17 mouse cellular contexts compared by ENCODE assay signal in the genomic region with DNA sequence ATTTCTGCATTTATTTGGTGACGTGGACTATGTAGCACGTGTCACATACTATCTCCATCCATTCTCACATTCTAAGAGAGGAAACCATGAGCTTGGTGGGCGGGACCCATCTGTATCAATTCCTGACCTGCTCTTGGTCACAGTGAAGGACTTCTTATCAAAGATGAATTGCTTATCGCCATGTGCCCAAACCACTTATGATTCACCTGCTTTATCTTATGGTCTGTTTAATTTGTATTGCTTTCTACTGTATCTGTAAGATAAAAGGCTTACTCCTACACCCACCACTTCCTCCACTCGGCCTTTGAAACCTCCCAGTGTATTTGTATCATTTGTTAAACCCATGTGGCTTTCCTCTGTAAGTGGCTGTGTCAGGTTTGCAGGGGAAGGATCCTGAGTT. TPM values are rescaled to one million over a fixed set of nuclear protein-coding genes. Genes with fewer than 3 reads are reported as not detected.
"Had no signal": no experiment of that assay in that cellular context is flagged by ENCODE, and none has a peak within 500 bp of the region (broad histone marks: within the 10 kb centered on the region; RNA-seq: fewer than 3 reads in every experiment).

No protein-coding gene starts in this region.

- H3K9ac ChIP-seq: kidney, embryonic 15.5 days; limb, embryonic 13.5 days; liver, embryonic 14.5 days; midbrain, embryonic 12.5 days; neural tube, embryonic 15.5 days had no signal

- DNase-seq: kidney, adult 2 months; kidney, postnatal 14 days; left cerebral cortex, postnatal 4 days; lung, adult 18-20 months; right cerebral cortex, postnatal 4 days; spleen, adult 18-20 months had no signal

- H3K4me3 ChIP-seq: kidney, embryonic 15.5 days; limb, embryonic 13.5 days; midbrain, embryonic 12.5 days; neural tube, embryonic 15.5 days had no signal

- ATAC-seq: midbrain, embryonic 16.5 days had no signal

- H3K4me1 ChIP-seq: midbrain, embryonic 12.5 days; neural tube, embryonic 15.5 days had no signal

- H3K4me2 ChIP-seq: kidney, embryonic 15.5 days; limb, embryonic 13.5 days; midbrain, embryonic 12.5 days; neural tube, embryonic 15.5 days had no signal

- H3K9me3 ChIP-seq: kidney, embryonic 15.5 days; limb, embryonic 13.5 days; midbrain, embryonic 12.5 days; neural tube, embryonic 15.5 days had no signal

- H3K36me3 ChIP-seq: kidney, embryonic 15.5 days; limb, embryonic 13.5 days; midbrain, embryonic 12.5 days; neural tube, embryonic 15.5 days had no signal

- H3K27me3 ChIP-seq: kidney, embryonic 15.5 days; midbrain, embryonic 12.5 days; neural tube, embryonic 15.5 days had no signal

- H3K27ac ChIP-seq: kidney, embryonic 15.5 days; limb, embryonic 13.5 days; liver, embryonic 14.5 days; midbrain, embryonic 12.5 days; neural tube, embryonic 15.5 days had no signal

RNA-seq across cellular contexts. Expression of gene 4930432M17Rik, which starts 18.5 kb away (rescaled TPM):
- polyA plus RNA-seq: kidney, adult 2 months; kidney, embryonic 15.5 days; large intestine, adult 2 months; limb, embryonic 13.5 days; liver, adult 2 months; liver, embryonic 14.5 days; lung, embryonic 16.5 days; midbrain, embryonic 12.5 days; midbrain, embryonic 16.5 days; neural tube, embryonic 11.5 days; neural tube, embryonic 15.5 days; stomach, embryonic 14.5 days had no signal
